22 mouse cellular contexts compared by ENCODE assay signal in the genomic region with DNA sequence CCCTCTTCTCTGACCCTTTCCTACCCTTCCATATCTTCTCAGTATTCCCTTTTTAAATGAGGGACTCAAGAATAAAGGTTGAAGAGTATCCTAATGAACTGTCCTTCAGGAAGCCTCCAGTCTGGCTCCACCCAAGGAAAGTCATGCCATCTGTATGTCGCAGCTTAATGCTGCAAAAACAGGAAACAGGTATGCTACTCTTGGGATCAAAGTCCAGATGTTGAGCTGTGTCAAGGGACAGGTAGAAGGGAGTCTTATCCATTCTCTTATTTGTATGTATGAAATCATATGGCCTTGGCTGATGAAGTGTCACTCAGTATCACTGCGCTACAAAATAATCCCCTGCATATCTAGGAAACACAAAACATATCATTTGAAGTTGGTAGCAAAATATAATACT.
DNase-seq lines count a peak whose midpoint lies in the region; ATAC-seq and TF ChIP-seq lines count a peak whose summit lies in the region.
"Had no signal": no experiment of that assay in that cellular context is flagged by ENCODE, and none has a peak within 500 bp of the region (broad histone marks: within the 10 kb centered on the region; RNA-seq: fewer than 3 reads in every experiment).

No protein-coding gene starts in this region.

- H3K36me3 ChIP-seq in intestine, embryonic 16.5 days (ENCODE audit: control insufficient read depth, insufficient read depth, low read length), result no peaks in the 10 kb centered on the region
- H3K36me3 ChIP-seq in limb, embryonic 10.5 days, result no peaks in the 10 kb centered on the region
- no peaks in the 10 kb centered on the region for H3K36me3 ChIP-seq in stomach, postnatal 0 days (ENCODE audit: control insufficient read depth, insufficient read depth, low read length)
- no peaks in the 10 kb centered on the region for H3K36me3 ChIP-seq in heart, embryonic 10.5 days
- H3K36me3 ChIP-seq: embryonic facial prominence, embryonic 13.5 days; embryonic facial prominence, embryonic 15.5 days; forebrain, embryonic 10.5 days; forebrain, embryonic 12.5 days had no signal

- no peak overlapping the region for H3K9ac ChIP-seq in intestine, embryonic 16.5 days (ENCODE audit: low read depth, low read length)
- H3K9ac ChIP-seq in stomach, postnatal 0 days (ENCODE audit: low read length), result no peak overlapping the region
- H3K9ac ChIP-seq: embryonic facial prominence, embryonic 13.5 days; embryonic facial prominence, embryonic 15.5 days; forebrain, embryonic 12.5 days had no signal

- 81% methylated on average over 2 of the region's 2 CpGs for WGBS in intestine, embryonic 16.5 days
- WGBS in limb, embryonic 10.5 days, result 92% methylated on average over 2 of the region's 2 CpGs
- 81% methylated on average over 2 of the region's 2 CpGs for WGBS in stomach, postnatal 0 days
- 82% methylated on average over 2 of the region's 2 CpGs for WGBS in heart, embryonic 10.5 days

- H3K4me1 ChIP-seq in intestine, embryonic 16.5 days (ENCODE audit: control insufficient read depth, insufficient read depth, low read length), result no peaks in the 10 kb centered on the region
- H3K4me1 ChIP-seq in limb, embryonic 10.5 days, result no peaks in the 10 kb centered on the region; the same call in 1 of the 2 replicates
- no peaks in the 10 kb centered on the region for H3K4me1 ChIP-seq in stomach, postnatal 0 days (replicated peaks; ENCODE audit: control insufficient read depth, insufficient read depth)
- H3K4me1 ChIP-seq in heart, embryonic 10.5 days, result no peaks in the 10 kb centered on the region
- H3K4me1 ChIP-seq: forebrain, embryonic 12.5 days had no signal

- H3K4me2 ChIP-seq in intestine, embryonic 16.5 days (ENCODE audit: low read depth, low read length), result no peak overlapping the region
- H3K4me2 ChIP-seq in stomach, postnatal 0 days (replicated peaks; ENCODE audit: low read depth), result no peak overlapping the region
- H3K4me2 ChIP-seq: embryonic facial prominence, embryonic 13.5 days; embryonic facial prominence, embryonic 15.5 days; forebrain, embryonic 12.5 days had no signal

- H3K9me3 ChIP-seq in intestine, embryonic 16.5 days (ENCODE audit: control insufficient read depth, low read length), result no peaks in the 10 kb centered on the region
- no peaks in the 10 kb centered on the region for H3K9me3 ChIP-seq in limb, embryonic 10.5 days (replicated peaks)
- no peaks in the 10 kb centered on the region for H3K9me3 ChIP-seq in stomach, postnatal 0 days (ENCODE audit: control insufficient read depth, low read length)
- no peaks in the 10 kb centered on the region for H3K9me3 ChIP-seq in heart, embryonic 10.5 days
- H3K9me3 ChIP-seq: embryonic facial prominence, embryonic 13.5 days; embryonic facial prominence, embryonic 15.5 days; forebrain, embryonic 10.5 days; forebrain, embryonic 12.5 days had no signal

- H3K27ac ChIP-seq in intestine, embryonic 16.5 days (ENCODE audit: low read length), result no peak overlapping the region
- H3K27ac ChIP-seq in limb, embryonic 10.5 days, result no peak overlapping the region
- no peak overlapping the region for H3K27ac ChIP-seq in stomach, postnatal 0 days (replicated peaks)
- H3K27ac ChIP-seq in heart, embryonic 10.5 days, result no peak overlapping the region
- H3K27ac ChIP-seq: embryonic facial prominence, embryonic 13.5 days; embryonic facial prominence, embryonic 15.5 days; forebrain, embryonic 10.5 days; forebrain, embryonic 12.5 days had no signal

- TF ChIP-seq CTCF in stomach, postnatal 0 days (IDR thresholded peaks at IDR 0.05; ENCODE audit: low read depth), result no peak

- peak; percentile 38; the same call in 1 of the 2 replicates for ATAC-seq in intestine, embryonic 16.5 days
- ATAC-seq in stomach, postnatal 0 days (ENCODE audit: low FRiP score, low TSS enrichment), result 0 out of 2 replicates have a peak, but pooled peaks have one; percentile 54
- ATAC-seq: forebrain, embryonic 14.5 days had no signal

- DNase-seq in limb, embryonic 10.5 days (ENCODE audit: low spot score), result peak; percentile 14
- DNase-seq in stomach, postnatal 0 days (ENCODE audit: low spot score), result no peak
- DNase-seq in heart, embryonic 10.5 days (ENCODE audit: low spot score), result no peak
- DNase-seq in frontal cortex, postnatal 14 days (ENCODE audit: low spot score in 2 of 2), result no peak
- DNase-seq in layer of hippocampus, postnatal 36 days, result no peak
- DNase-seq: adrenal gland, adult 2 months; adrenal gland, postnatal 10 days; adrenal gland, postnatal 25 days; cerebellum, adult 11 months; cerebellum, adult 18-20 months; cerebellum, adult 8-10 months; cerebellum, adult 9-11 months; cerebellum, postnatal 14 days; cerebellum, postnatal 36 days; embryo, embryonic 11 days had no signal

- H3K27me3 ChIP-seq in intestine, embryonic 16.5 days (replicated peaks; ENCODE audit: control insufficient read depth, insufficient read depth, low read length), result no peaks in the 10 kb centered on the region
- H3K27me3 ChIP-seq in limb, embryonic 10.5 days (ENCODE audit: low read depth, poor library complexity, severe bottlenecking), result no peaks in the 10 kb centered on the region
- H3K27me3 ChIP-seq in stomach, postnatal 0 days (ENCODE audit: control insufficient read depth, insufficient read depth, low read length), result no peaks in the 10 kb centered on the region
- no peaks in the 10 kb centered on the region for H3K27me3 ChIP-seq in heart, embryonic 10.5 days (ENCODE audit: insufficient read depth, poor library complexity, severe bottlenecking)
- H3K27me3 ChIP-seq: embryonic facial prominence, embryonic 13.5 days; embryonic facial prominence, embryonic 15.5 days; forebrain, embryonic 12.5 days had no signal

- no peak overlapping the region for H3K4me3 ChIP-seq in intestine, embryonic 16.5 days (ENCODE audit: low read length)
- H3K4me3 ChIP-seq in limb, embryonic 10.5 days, result no peak overlapping the region
- no peak overlapping the region for H3K4me3 ChIP-seq in stomach, postnatal 0 days (ENCODE audit: low read depth, low read length)
- H3K4me3 ChIP-seq in heart, embryonic 10.5 days, result no peak overlapping the region
- H3K4me3 ChIP-seq: embryonic facial prominence, embryonic 13.5 days; embryonic facial prominence, embryonic 15.5 days; erythroblast, embryonic 14.5 days; forebrain, embryonic 10.5 days; forebrain, embryonic 12.5 days had no signal

- no peak for TF ChIP-seq EP300 in stomach, postnatal 0 days (optimal IDR thresholded peaks at IDR 0.05)
